Mouse (Mus musculus): ENCODE measurements around the gene March2.
"Not testable (repeated sequence)": the region's sequence is repeated elsewhere in the genome, so short reads cannot be mapped to it uniquely, and the experiment has no call there.

March2 gene

GRCm38 (mm10) chr17:33718384-33718881 is at the start of gene March2:
March2 (minus strand) TSS chr17:33718670.
- DNase-seq (ENCODE audit: low spot score): peak; percentile 97

GRCm38 (mm10) chr17:33766389-33766788 is 47.9 kb upstream of the March2 start:
- no peak for DNase-seq (ENCODE audit: low spot score)

GRCm38 (mm10) chr17:33760255-33761165 is 42.0 kb upstream of the March2 start, which contains the start of gene Rab11b:
Rab11b (minus strand) TSS chr17:33760530.
- DNase-seq (ENCODE audit: low spot score): peak; percentile 99

GRCm38 (mm10) chr17:33759767-33760254 is 41.3 kb upstream of the March2 start:
- peak; percentile 97 for DNase-seq (ENCODE audit: low spot score)

- DNase-seq (ENCODE audit: low spot score): peak; percentile 51
These were observed 38.8 kb upstream of the March2 start for GRCm38 (mm10) chr17:33757231-33757630.

GRCm38 (mm10) chr17:33756108-33756790 is 37.8 kb upstream of the March2 start:
- no peak for DNase-seq (ENCODE audit: low spot score)

GRCm38 (mm10) chr17:33755418-33756107 is 37.1 kb upstream of the March2 start:
- DNase-seq (ENCODE audit: low spot score): peak; percentile 27

- no peak for DNase-seq (ENCODE audit: low spot score)
These were observed 36.2 kb upstream of the March2 start for GRCm38 (mm10) chr17:33754656-33755055.

- no peak for DNase-seq (ENCODE audit: low spot score)
These were observed 33.8 kb upstream of the March2 start for GRCm38 (mm10) chr17:33752297-33752696.

- DNase-seq (ENCODE audit: low spot score): no peak
These were observed 32.7 kb upstream of the March2 start for GRCm38 (mm10) chr17:33751181-33751580.

GRCm38 (mm10) chr17:33749451-33749850 is 31.0 kb upstream of the March2 start:
- DNase-seq (ENCODE audit: low spot score): no peak

GRCm38 (mm10) chr17:33746011-33746410 is 27.5 kb upstream of the March2 start:
- no peak for DNase-seq (ENCODE audit: low spot score)

- DNase-seq (ENCODE audit: low spot score): no peak
These were observed 26.4 kb upstream of the March2 start for GRCm38 (mm10) chr17:33744686-33745384.

- no peak for DNase-seq (ENCODE audit: low spot score)
These were observed 23.9 kb upstream of the March2 start for GRCm38 (mm10) chr17:33742420-33742819.

- DNase-seq (ENCODE audit: low spot score): not testable (repeated sequence)
These were observed 15.1 kb upstream of the March2 start for GRCm38 (mm10) chr17:33733526-33733925.

GRCm38 (mm10) chr17:33732556-33733083 is 14.2 kb upstream of the March2 start:
- DNase-seq (ENCODE audit: low spot score): peak; percentile 68

GRCm38 (mm10) chr17:33729215-33729614 is 10.7 kb upstream of the March2 start:
- no peak for DNase-seq (ENCODE audit: low spot score)

GRCm38 (mm10) chr17:33728396-33728795 is 9.9 kb upstream of the March2 start:
- no peak for DNase-seq (ENCODE audit: low spot score)

GRCm38 (mm10) chr17:33719736-33720378 is 1.4 kb upstream of the March2 start:
- DNase-seq (ENCODE audit: low spot score): no peak

GRCm38 (mm10) chr17:33718944-33719725 is 665 bp upstream of the March2 start:
- no peak for DNase-seq (ENCODE audit: low spot score)
